Mouse (Mus musculus) small intestine, adult 2 months (tissue): ENCODE data around the gene Naaladl2.

Source experiments
- CTCF ChIP-seq: fragments of 200-500 bp; IDR thresholded peaks from 2 replicates; pipeline ENCODE4 v1.5.1; 2012; ENCODE audit warnings: low read depth, mild to moderate bottlenecking, control low read depth, inconsistent platforms, low read length, moderate library complexity, mixed read lengths; ENCODE audit not compliant: insufficient replicate concordance, insufficient read length; ENCODE audit errors: extremely low read depth
- POLR2A ChIP-seq: fragments of 200-500 bp; IDR thresholded peaks from 2 replicates; pipeline ENCODE4 v1.6.1; 2012; ENCODE audit warnings: low read depth, mild to moderate bottlenecking, control low read depth, inconsistent platforms, low read length, moderate library complexity

DNA sequence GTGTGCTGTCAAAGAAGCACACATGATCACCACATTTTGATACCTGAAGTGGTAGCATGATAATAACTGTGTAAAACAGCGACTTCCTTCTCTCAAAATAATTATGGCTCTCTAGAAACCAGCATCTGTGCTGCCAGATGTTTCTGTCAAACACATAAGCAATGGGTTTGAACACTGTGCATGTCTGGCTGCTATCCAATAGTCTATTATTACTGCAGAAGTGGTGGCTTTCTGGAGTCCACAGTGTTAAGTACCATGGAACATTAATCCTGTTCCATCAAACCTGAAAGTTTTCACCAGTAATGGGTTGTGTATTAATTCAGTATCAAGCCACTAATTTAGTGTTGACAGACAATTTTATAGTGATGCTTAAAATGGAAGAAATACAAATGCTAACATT is 629.1 kb downstream of the Naaladl2 start:
- no peak for TF ChIP-seq CTCF
- TF ChIP-seq POLR2A = no peak
